ENCODE assay signal across 9 mouse cellular contexts in the genomic region with DNA sequence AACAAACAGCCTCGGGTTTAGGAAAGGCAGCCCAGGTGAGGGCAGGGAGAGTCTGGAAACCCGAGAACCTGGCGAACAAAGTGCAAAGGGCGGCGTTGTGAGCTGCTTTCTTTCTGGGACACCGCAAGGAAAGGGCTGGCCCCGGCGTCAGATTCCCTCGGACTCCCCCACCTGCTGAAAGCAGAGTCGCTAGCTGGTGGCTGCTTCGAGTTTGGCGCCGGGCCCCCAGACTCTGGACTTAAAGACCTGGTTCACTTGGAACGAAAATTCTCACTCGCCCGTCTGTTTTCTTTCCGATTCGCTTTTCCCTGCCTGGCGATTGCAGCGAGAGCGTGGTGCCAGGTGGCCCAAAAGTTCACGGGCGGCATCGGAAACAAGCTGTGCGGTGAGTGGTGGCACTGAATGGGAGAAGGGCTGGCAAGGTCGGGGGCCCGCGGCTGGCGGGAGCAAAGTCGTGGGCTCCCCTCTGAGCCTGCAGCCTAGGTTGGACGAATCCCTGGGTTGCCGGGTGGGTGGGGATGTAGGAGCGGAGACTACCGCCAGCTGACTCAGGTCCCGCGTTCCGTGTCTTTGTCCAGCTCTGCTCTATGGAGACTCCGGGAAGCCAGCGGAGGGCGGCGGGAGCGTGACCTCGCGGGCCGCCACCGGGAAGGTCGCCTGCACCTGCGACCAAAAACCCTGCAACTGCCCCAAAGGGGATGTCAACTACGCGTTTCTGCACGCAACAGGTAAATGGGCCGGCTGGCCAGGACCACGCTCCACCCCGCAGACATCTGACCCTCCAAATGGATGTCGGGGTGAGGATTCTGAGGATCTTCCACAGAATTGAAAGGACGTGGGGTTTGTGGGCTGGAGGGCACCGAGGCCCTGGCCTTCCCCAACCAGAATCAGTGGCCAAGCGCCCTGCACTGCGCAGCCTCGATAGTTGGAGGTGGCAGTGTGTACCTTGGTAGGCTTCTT. TPM values are rescaled to one million over a fixed set of nuclear protein-coding genes. Genes with fewer than 3 reads are reported as not detected.
DNase-seq lines count a peak whose midpoint lies in the region; ATAC-seq and TF ChIP-seq lines count a peak whose summit lies in the region.
"Had no signal": no experiment of that assay in that cellular context is flagged by ENCODE, and none has a peak within 500 bp of the region (broad histone marks: within the 10 kb centered on the region; RNA-seq: fewer than 3 reads in every experiment).

No protein-coding gene starts in this region.

- no peak; the same call in 1 of the 2 replicates for ATAC-seq in heart, embryonic 12.5 days (ENCODE audit: insufficient number of reproducible peaks, low FRiP score)
- no peak for ATAC-seq in hindbrain, embryonic 16.5 days
- no peak for ATAC-seq in midbrain, embryonic 14.5 days (ENCODE audit: low FRiP score, low TSS enrichment)
- no peak for ATAC-seq in megakaryocyte progenitor cell, adult 5-6 weeks (replicated peaks; ENCODE audit: poor library complexity)

- no peaks in the 10 kb centered on the region for H3K9me3 ChIP-seq in heart, embryonic 12.5 days (replicated peaks)
- no peaks in the 10 kb centered on the region for H3K9me3 ChIP-seq in hindbrain, embryonic 16.5 days (ENCODE audit: control insufficient read depth, low read length)
- no peaks in the 10 kb centered on the region for H3K9me3 ChIP-seq in midbrain, embryonic 14.5 days (ENCODE audit: control insufficient read depth, low read length)

- no peaks in the 10 kb centered on the region for H3K36me3 ChIP-seq in heart, embryonic 12.5 days
- H3K36me3 ChIP-seq in heart, adult 2 months (ENCODE audit: control insufficient read depth, insufficient read depth, low read length) = no peaks in the 10 kb centered on the region
- no peaks in the 10 kb centered on the region for H3K36me3 ChIP-seq in hindbrain, embryonic 16.5 days (ENCODE audit: control insufficient read depth, insufficient read depth, low read length)
- H3K36me3 ChIP-seq in midbrain, embryonic 14.5 days (ENCODE audit: control insufficient read depth, insufficient read depth, low read length) = no peaks in the 10 kb centered on the region

- intact Hi-C loops in heart, adult 2 months (cut with DNase I) = no loop called here

- H3K9ac ChIP-seq in heart, embryonic 12.5 days = no peak overlapping the region
- no peak overlapping the region for H3K9ac ChIP-seq in heart, adult 2 months (ENCODE audit: low read depth, low read length)
- peak overlapping the region; percentile 72 for H3K9ac ChIP-seq in hindbrain, embryonic 16.5 days (ENCODE audit: low read depth, low read length)
- H3K9ac ChIP-seq in midbrain, embryonic 14.5 days (replicated peaks; ENCODE audit: low read length) = peak overlapping the region; percentile 82

- TF ChIP-seq POLR2A in heart, adult 2 months (IDR thresholded peaks at IDR 0.05; ENCODE audit: insufficient read depth, low read depth, low read length) = no peak
- no peak for TF ChIP-seq POLR2A in cortical plate, adult 2 months (IDR thresholded peaks at IDR 0.05; ENCODE audit: extremely low read depth, insufficient read depth, low read length)

- 1% methylated on average over 60 of the region's 60 CpGs for WGBS in heart, embryonic 12.5 days
- WGBS in heart, adult 2 months = 1% methylated on average over 60 of the region's 60 CpGs
- under 1% methylated on average over 60 of the region's 60 CpGs for WGBS in hindbrain, embryonic 16.5 days
- WGBS in midbrain, embryonic 14.5 days = under 1% methylated on average over 60 of the region's 60 CpGs

- no peak for TF ChIP-seq CTCF in heart, adult 2 months (IDR thresholded peaks at IDR 0.05)
- TF ChIP-seq CTCF in cortical plate, adult 2 months (IDR thresholded peaks at IDR 0.05; ENCODE audit: extremely low read depth, insufficient read depth, low read length) = no peak

- H3K4me1 ChIP-seq in heart, embryonic 12.5 days (replicated peaks) = peaks cover 25% of the 10 kb centered on the region
- peaks cover 2% of the 10 kb centered on the region for H3K4me1 ChIP-seq in heart, adult 2 months (ENCODE audit: control insufficient read depth, insufficient read depth, low read length)
- H3K4me1 ChIP-seq in cortical plate, adult 2 months (ENCODE audit: control insufficient read depth, insufficient read depth, low read length) = no peaks in the 10 kb centered on the region; the same call in 1 of the 2 replicates
- H3K4me1 ChIP-seq in hindbrain, embryonic 16.5 days (ENCODE audit: control insufficient read depth, insufficient read depth, low read depth, low read length) = peaks cover 22% of the 10 kb centered on the region
- H3K4me1 ChIP-seq in midbrain, embryonic 14.5 days (ENCODE audit: control insufficient read depth, insufficient read depth, low read length) = peaks cover 22% of the 10 kb centered on the region

- no peak for DNase-seq in heart, adult 2 months
- peak; percentile 61 for DNase-seq in midbrain, embryonic 14.5 days
- no peak for DNase-seq in T-cell, adult 2 months (ENCODE audit: low spot score)
- no peak for DNase-seq in urinary bladder, postnatal 36 days (ENCODE audit: low spot score in 2 of 2)

- no peak for TF ChIP-seq EP300 in heart, adult 2 months (IDR thresholded peaks at IDR 0.05; ENCODE audit: insufficient read depth, low read depth, low read length)

- peak overlapping the region; percentile 88 for H3K4me2 ChIP-seq in heart, embryonic 12.5 days
- H3K4me2 ChIP-seq in hindbrain, embryonic 16.5 days (ENCODE audit: low read length) = peak overlapping the region; percentile 84
- H3K4me2 ChIP-seq in midbrain, embryonic 14.5 days (ENCODE audit: low read length) = peak overlapping the region; percentile 78

- no peak overlapping the region for H3K27ac ChIP-seq in heart, embryonic 12.5 days (ENCODE audit: poor library complexity, severe bottlenecking)
- no peak overlapping the region for H3K27ac ChIP-seq in heart, adult 2 months
- H3K27ac ChIP-seq in cortical plate, adult 2 months (ENCODE audit: insufficient read depth, low read length) = peak overlapping the region; percentile 67; the same call in 1 of the 2 replicates
- peak overlapping the region; percentile 94 for H3K27ac ChIP-seq in hindbrain, embryonic 16.5 days (ENCODE audit: low read depth, low read length)
- peak overlapping the region; percentile 97 for H3K27ac ChIP-seq in midbrain, embryonic 14.5 days (replicated peaks; ENCODE audit: low read depth, low read length)

- peak overlapping the region; percentile 47 for H3K4me3 ChIP-seq in heart, embryonic 12.5 days
- no peak overlapping the region for H3K4me3 ChIP-seq in heart, adult 2 months
- peak overlapping the region; percentile 40 for H3K4me3 ChIP-seq in cortical plate, adult 2 months (ENCODE audit: insufficient read depth, low read length)
- H3K4me3 ChIP-seq in hindbrain, embryonic 16.5 days (ENCODE audit: low read length) = peak overlapping the region; percentile 56
- peak overlapping the region; percentile 54 for H3K4me3 ChIP-seq in midbrain, embryonic 14.5 days (replicated peaks; ENCODE audit: low read depth, low read length)

- H3K27me3 ChIP-seq in heart, embryonic 12.5 days (replicated peaks) = peaks cover 78% of the 10 kb centered on the region
- peaks cover 26% of the 10 kb centered on the region for H3K27me3 ChIP-seq in heart, adult 2 months (ENCODE audit: control insufficient read depth, insufficient read depth, low read length)
- H3K27me3 ChIP-seq in hindbrain, embryonic 16.5 days (replicated peaks; ENCODE audit: control insufficient read depth, insufficient read depth, low read length) = peaks cover 8% of the 10 kb centered on the region
- peaks cover 53% of the 10 kb centered on the region for H3K27me3 ChIP-seq in midbrain, embryonic 14.5 days (ENCODE audit: control insufficient read depth, insufficient read depth, low read length)

- no peaks in the 10 kb centered on the region for H3K79me2 ChIP-seq in heart, adult 2 months (replicated peaks; ENCODE audit: control insufficient read depth, insufficient read depth, low read length)

RNA-seq across cellular contexts. Expression of a gene that starts 1.4 kb away (rescaled TPM):
- 0.17 and 0.42 TPM in 2 replicates for polyA plus RNA-seq in heart, embryonic 12.5 days (2016; fragmentation: Nextera tagmentation; extraction: Ambion mirVana)
- total RNA-seq in heart, adult 2 months (2021) = not detected
- not detected in 2 replicates for polyA plus RNA-seq in heart, adult 2 months (2012; rRNA removed)
- 33.4 and 37.9 TPM in 2 replicates for polyA plus RNA-seq in cortical plate, adult 2 months (2012; rRNA removed)
- polyA plus RNA-seq in hindbrain, embryonic 16.5 days (2015; fragmentation: Nextera tagmentation; extraction: Ambion mirVana) = 41.1 and 42.3 TPM in 2 replicates
- 58.7 and 62.4 TPM in 2 replicates for polyA plus RNA-seq in midbrain, embryonic 14.5 days (2014; fragmentation: Nextera tagmentation; extraction: Ambion mirVana)
- not detected in 2 replicates for total RNA-seq in megakaryocyte progenitor cell, adult 5-6 weeks (2015)
- not detected in 2 replicates for total RNA-seq in megakaryocyte progenitor cell, adult 5-6 weeks (2017)
- total RNA-seq: heart, adult 18-20 months had no signal

Comparison
In these comparisons a context has a peak if more than half of its experiments do, and no peak if none do; other contexts are left out.
1. H3K27ac ChIP-seq: peak in cortical plate, adult 2 months (single experiment), hindbrain, embryonic 16.5 days (single experiment) and midbrain, embryonic 14.5 days (single experiment); none in heart, embryonic 12.5 days (single experiment) and heart, adult 2 months (single experiment).
2. H3K9ac ChIP-seq: peak in hindbrain, embryonic 16.5 days (single experiment) and midbrain, embryonic 14.5 days (single experiment); none in heart, embryonic 12.5 days (single experiment) and heart, adult 2 months (single experiment).
3. RNA of a gene that starts 1.4 kb away (polyA plus RNA-seq): 58.7 to 62.4 TPM in midbrain, embryonic 14.5 days, 41.1 to 42.3 TPM in hindbrain, embryonic 16.5 days and 33.4 to 37.9 TPM in cortical plate, adult 2 months; 0.17 to 0.42 TPM in heart, embryonic 12.5 days and not detected in heart, adult 2 months; every median in the first group is over 10 times any median in the second.
4. Peak in every context shown above with its lines, with median percentiles within 50 percentile points of each other: H3K4me2 ChIP-seq.